Mouse (Mus musculus): Measurements from ENCODE around the gene Ncor2.

Gene Ncor2

GRCm38 (mm10) chr5:125056696-125057554 lies 122.1 kb downstream of the Ncor2 start:
- no peak for DNase-seq

GRCm38 (mm10) chr5:125056331-125056695 lies 122.7 kb downstream of the Ncor2 start:
- DNase-seq = no peak

- no peak for DNase-seq
Measured at GRCm38 (mm10) chr5:125055901-125056300, 123.1 kb downstream of the Ncor2 start.

GRCm38 (mm10) chr5:125053661-125054060 lies 125.4 kb downstream of the Ncor2 start:
- no peak for DNase-seq

GRCm38 (mm10) chr5:125052603-125053488 lies 126.2 kb downstream of the Ncor2 start:
- DNase-seq = peak; percentile 82

- DNase-seq = no peak
Measured at GRCm38 (mm10) chr5:125052237-125052602, 126.8 kb downstream of the Ncor2 start.

- no peak for DNase-seq
Measured at GRCm38 (mm10) chr5:125049481-125049880, 129.5 kb downstream of the Ncor2 start.

GRCm38 (mm10) chr5:125046436-125046835 lies 132.6 kb downstream of the Ncor2 start:
- no peak for DNase-seq

GRCm38 (mm10) chr5:125045202-125045601 lies 133.8 kb downstream of the Ncor2 start:
- no peak for DNase-seq

GRCm38 (mm10) chr5:125043448-125043847 lies 135.6 kb downstream of the Ncor2 start:
- no peak for DNase-seq

GRCm38 (mm10) chr5:125041578-125041977 lies 137.4 kb downstream of the Ncor2 start:
- DNase-seq = no peak

GRCm38 (mm10) chr5:125040128-125040584 lies 138.9 kb downstream of the Ncor2 start:
- peak; percentile 84 for DNase-seq

- peak; percentile 54 for DNase-seq
Measured at GRCm38 (mm10) chr5:125039377-125040027, 139.5 kb downstream of the Ncor2 start.

GRCm38 (mm10) chr5:125036483-125036882 lies 142.5 kb downstream of the Ncor2 start:
- no peak for DNase-seq

- no peak for DNase-seq
Measured at GRCm38 (mm10) chr5:125028911-125029310, 150.1 kb downstream of the Ncor2 start.

- no peak for DNase-seq
Measured at GRCm38 (mm10) chr5:125028371-125028770, 150.6 kb downstream of the Ncor2 start.

- no peak for DNase-seq
Measured at GRCm38 (mm10) chr5:125024002-125024401, 155.0 kb downstream of the Ncor2 start.

GRCm38 (mm10) chr5:125021298-125021697 lies 157.7 kb downstream of the Ncor2 start:
- DNase-seq = peak; percentile 77

GRCm38 (mm10) chr5:125019099-125019498 lies 159.9 kb downstream of the Ncor2 start:
- DNase-seq = no peak

- DNase-seq = peak; percentile 20
Measured at GRCm38 (mm10) chr5:125017332-125017731, 161.7 kb downstream of the Ncor2 start.

GRCm38 (mm10) chr5:125016421-125017242 lies 162.4 kb downstream of the Ncor2 start:
- DNase-seq = peak; percentile 8

- peak; percentile 7 for DNase-seq
Measured at GRCm38 (mm10) chr5:125015576-125015975, 163.4 kb downstream of the Ncor2 start.
